Mouse (Mus musculus): ENCODE measurements around the gene Smg8.

Gene Smg8

DNA sequence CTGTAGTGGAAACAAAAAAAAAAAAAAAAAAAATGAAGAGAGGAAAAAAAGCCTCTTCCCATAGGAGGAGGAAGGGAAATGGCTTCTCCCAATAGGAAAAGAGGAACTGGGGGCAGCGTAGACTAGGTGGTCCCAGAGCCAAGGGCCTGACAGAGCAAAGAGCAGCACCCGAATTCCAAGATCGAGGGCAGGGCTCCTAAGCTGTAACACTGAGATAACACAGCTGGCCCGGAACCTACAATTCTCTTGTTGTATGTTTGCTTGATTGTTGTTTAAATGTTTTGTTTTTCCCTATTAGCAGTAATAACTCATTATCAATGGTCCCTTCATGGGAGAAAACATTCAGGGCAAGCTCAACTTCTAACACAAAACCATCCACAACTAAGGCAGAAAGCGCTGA lies 39.6 kb downstream of the Smg8 start:
- DNase-seq (ENCODE audit: low read depth, low spot score) = no peak

DNA sequence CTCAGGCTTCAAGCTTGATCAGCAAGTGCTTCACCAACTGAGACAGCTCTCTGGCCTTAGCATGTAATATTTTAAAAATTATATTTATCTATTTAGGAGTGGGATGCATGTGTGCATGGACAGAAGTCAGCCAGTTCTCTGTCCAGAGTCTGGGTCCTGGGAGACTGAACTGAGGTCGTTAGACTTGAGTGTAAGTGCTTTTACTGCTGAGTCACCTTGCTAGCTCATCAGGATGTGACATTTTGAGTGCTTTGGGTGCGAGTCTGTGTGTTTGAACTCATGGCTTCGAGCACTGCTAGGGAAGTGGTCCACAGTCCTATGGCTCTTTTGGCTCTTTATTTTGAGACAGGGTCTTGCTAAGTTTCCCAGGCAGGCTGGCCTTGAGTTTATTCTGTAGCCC lies 43.5 kb downstream of the Smg8 start:
- DNase-seq (ENCODE audit: low read depth, low spot score) = no peak

DNA sequence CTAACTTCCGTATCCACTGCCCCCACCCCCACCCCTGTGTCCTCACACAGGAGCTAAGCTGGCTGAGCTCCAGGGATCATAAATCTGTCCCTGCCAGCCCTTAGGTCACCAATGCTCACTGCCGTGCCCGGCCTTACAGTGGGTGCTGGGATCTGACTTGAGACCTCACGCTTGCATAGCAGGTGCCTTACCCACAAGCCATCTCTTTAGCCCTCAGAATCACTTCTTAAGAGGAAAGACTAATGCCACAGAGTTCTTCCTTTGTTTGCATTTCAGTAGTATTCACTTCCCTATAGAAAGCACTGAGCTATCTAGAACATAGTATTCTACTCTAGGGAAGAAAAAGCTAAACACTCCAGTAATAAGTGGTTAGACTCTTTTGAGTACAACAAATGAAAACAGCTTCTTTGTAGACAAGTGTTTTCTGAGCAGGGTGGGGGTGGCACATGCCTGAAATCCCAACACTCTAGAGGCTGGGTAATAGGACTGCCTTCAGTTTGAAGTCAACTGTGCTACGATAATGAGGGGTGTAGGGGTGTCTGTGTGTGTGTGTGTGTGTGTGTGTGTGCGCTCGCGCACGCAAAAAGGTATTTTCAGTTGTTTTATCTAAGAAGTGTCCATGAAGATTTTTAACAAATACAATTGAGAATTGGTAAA lies 47.1 kb downstream of the Smg8 start:
- DNase-seq (ENCODE audit: low read depth, low spot score) = no peak

DNA sequence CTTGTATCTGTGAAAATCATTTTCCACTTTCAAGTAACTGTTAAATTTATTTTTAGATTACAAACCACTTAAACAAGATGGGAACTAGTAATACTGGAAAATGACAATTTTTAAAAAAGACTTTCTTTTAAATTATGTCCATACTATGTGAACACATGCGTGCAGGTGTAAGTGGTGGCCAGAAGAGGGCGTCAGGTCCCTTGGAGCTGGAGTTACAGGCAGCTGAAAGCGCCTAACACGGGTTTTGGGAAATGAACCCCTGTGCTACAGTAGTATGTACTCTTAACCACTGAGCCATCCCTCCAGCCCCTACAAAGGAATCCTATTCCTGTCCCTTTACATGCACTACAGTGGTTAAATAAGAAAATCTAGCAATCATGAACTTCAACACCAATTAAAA lies 50.4 kb downstream of the Smg8 start:
- DNase-seq (ENCODE audit: low read depth, low spot score) = peak; percentile 63

DNA sequence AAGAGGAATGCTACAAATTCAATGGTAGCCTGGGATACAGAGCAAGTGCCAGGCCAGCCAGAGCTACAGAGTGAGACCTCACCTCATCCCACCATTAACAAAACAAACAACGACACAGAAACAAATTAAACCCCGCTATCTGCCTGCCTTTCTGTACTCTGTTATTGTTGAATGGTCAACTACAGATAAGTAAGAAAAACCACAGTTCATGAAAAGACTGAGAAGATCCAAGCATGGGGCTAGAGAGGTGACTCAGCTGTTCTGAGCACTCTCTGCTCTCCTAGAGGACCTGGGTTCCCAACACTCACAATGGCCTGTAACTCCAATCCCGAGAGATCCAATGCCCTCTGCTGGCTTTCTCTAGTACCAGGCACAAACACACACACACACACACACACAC lies 58.4 kb downstream of the Smg8 start:
- DNase-seq (ENCODE audit: low read depth, low spot score) = no peak
